8 mouse cellular contexts compared by ENCODE assay signal in the genomic region with DNA sequence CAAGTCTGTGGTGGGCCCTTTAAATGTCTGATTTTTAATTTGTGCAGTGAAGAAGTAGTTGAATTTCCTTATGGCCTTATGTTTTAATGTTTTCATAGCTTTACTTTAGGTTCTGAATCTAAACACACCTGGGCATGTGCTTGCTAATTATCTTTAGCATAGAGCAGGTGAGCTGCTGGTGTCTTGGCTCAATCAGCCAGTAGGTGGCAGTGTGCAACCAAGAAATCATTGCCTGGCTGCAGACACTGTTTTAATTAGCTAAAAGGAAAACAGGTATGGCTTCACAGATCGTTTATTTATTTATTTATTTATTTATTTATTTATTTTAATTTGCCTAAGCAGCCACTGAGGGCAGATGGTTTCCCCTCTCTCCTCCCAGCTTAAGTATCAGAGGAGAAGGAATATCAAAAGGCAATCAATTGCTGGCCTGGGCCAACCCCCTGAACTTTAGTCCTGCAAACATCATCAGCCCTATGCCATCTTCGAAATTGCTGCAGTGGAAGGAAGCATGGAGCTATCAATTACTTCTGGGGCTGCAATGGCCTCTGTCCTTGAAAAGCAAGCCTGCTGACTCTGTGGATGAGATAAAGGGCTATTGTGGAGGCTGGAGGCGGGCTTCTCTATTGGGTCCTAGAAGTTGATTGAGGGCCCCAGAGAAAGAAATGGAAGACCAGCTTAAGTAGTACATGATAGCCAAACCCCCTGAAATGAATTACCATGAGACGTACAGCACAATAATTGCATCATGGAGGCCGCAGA.
A peak's percentile ranks its signal among the peaks of the same experiment; 100 is the strongest.
DNase-seq lines count a peak whose midpoint lies in the region; ATAC-seq and TF ChIP-seq lines count a peak whose summit lies in the region.
"Had no signal": no experiment of that assay in that cellular context is flagged by ENCODE, and none has a peak within 500 bp of the region (broad histone marks: within the 10 kb centered on the region; RNA-seq: fewer than 3 reads in every experiment).

No protein-coding gene starts in this region.

- DNase-seq in ovary, postnatal 36 days (ENCODE audit: low spot score), result peak; percentile 20
- no peak for DNase-seq in ovary, adult 18-20 months (ENCODE audit: low spot score)
- peak; percentile 50 for DNase-seq in adrenal gland, postnatal 25 days
- DNase-seq in embryo, embryonic 9.5 days (ENCODE audit: extremely low spot score), result peak; percentile 35
- DNase-seq in liver, postnatal 0 days, result peak; percentile 29
- DNase-seq in right cerebral cortex, postnatal 25 days, result peak; percentile 47

- H3K4me1 ChIP-seq in intestine, postnatal 0 days (replicated peaks; ENCODE audit: control insufficient read depth, insufficient read depth, low read length), result no peaks in the 10 kb centered on the region
- H3K4me1 ChIP-seq in liver, postnatal 0 days (ENCODE audit: insufficient read depth), result no peaks in the 10 kb centered on the region
- H3K4me1 ChIP-seq: midbrain, embryonic 12.5 days had no signal

- TF ChIP-seq CTCF in intestine, postnatal 0 days (IDR thresholded peaks at IDR 0.05; ENCODE audit: low read depth), result peak; percentile 69
- peak; percentile 62 for TF ChIP-seq CTCF in liver, postnatal 0 days (IDR thresholded peaks at IDR 0.05; ENCODE audit: low read depth)

- 37% methylated on average over 5 of the region's 5 CpGs for whole genome bisulfite sequencing in intestine, postnatal 0 days
- 58% methylated on average over 5 of the region's 5 CpGs for WGBS in liver, postnatal 0 days (ENCODE audit: insufficient replicate concordance)

- no peak for TF ChIP-seq EP300 in liver, postnatal 0 days (IDR thresholded peaks at IDR 0.05; ENCODE audit: low read depth)

- no peaks in the 10 kb centered on the region for H3K27me3 ChIP-seq in intestine, postnatal 0 days (replicated peaks; ENCODE audit: control insufficient read depth, insufficient read depth, low read length)
- no peaks in the 10 kb centered on the region for H3K27me3 ChIP-seq in liver, postnatal 0 days (ENCODE audit: insufficient read depth, low read length)
- H3K27me3 ChIP-seq: midbrain, embryonic 12.5 days had no signal

- H3K36me3 ChIP-seq in intestine, postnatal 0 days (ENCODE audit: control insufficient read depth, insufficient read depth), result no peaks in the 10 kb centered on the region
- H3K36me3 ChIP-seq in liver, postnatal 0 days (replicated peaks; ENCODE audit: insufficient read depth, low read length), result no peaks in the 10 kb centered on the region
- H3K36me3 ChIP-seq: midbrain, embryonic 12.5 days had no signal

- H3K9ac ChIP-seq in intestine, postnatal 0 days (ENCODE audit: low read depth, low read length), result no peak overlapping the region
- H3K9ac ChIP-seq in liver, postnatal 0 days (replicated peaks), result no peak overlapping the region
- H3K9ac ChIP-seq: midbrain, embryonic 12.5 days had no signal

- H3K27ac ChIP-seq in intestine, postnatal 0 days (ENCODE audit: low read depth, low read length), result no peak overlapping the region
- H3K27ac ChIP-seq in liver, postnatal 0 days (ENCODE audit: low read depth), result no peak overlapping the region
- H3K27ac ChIP-seq: midbrain, embryonic 12.5 days had no signal

- H3K9me3 ChIP-seq in intestine, postnatal 0 days (ENCODE audit: control insufficient read depth), result no peaks in the 10 kb centered on the region
- no peaks in the 10 kb centered on the region for H3K9me3 ChIP-seq in liver, postnatal 0 days (ENCODE audit: low read length)
- H3K9me3 ChIP-seq: midbrain, embryonic 12.5 days had no signal

- ATAC-seq in intestine, postnatal 0 days, result peak; percentile 22; the same call in 1 of the 2 replicates
- no peak for ATAC-seq in liver, postnatal 0 days

- no peak overlapping the region for H3K4me2 ChIP-seq in intestine, postnatal 0 days (replicated peaks; ENCODE audit: low read depth)
- no peak overlapping the region for H3K4me2 ChIP-seq in liver, postnatal 0 days (ENCODE audit: low read depth, low read length)
- H3K4me2 ChIP-seq: midbrain, embryonic 12.5 days had no signal

- H3K4me3 ChIP-seq in intestine, postnatal 0 days (ENCODE audit: low read depth, low read length), result no peak overlapping the region
- no peak overlapping the region for H3K4me3 ChIP-seq in liver, postnatal 0 days (ENCODE audit: low read depth, low read length)
- H3K4me3 ChIP-seq: midbrain, embryonic 12.5 days had no signal
